Mouse (Mus musculus) stomach, postnatal 0 days (tissue): ENCODE data around the gene Wdr74. TPM values are rescaled to one million over a fixed set of nuclear protein-coding genes. Genes with fewer than 3 reads are reported as not detected.

ENCODE experiments used
- ATAC-seq: fragments of 200-750 bp; cut with Nextera tagmentation; 2 replicates; pipeline ENCODE4 v1.8.0; 2017; ENCODE audit not compliant: low FRiP score, low TSS enrichment
- DNase-seq: peaks from one replicate; pipeline ENCODE4 v3.0.0-alpha.2; 2016; ENCODE audit warnings: low spot score
- H3K27ac ChIP-seq: fragments of 300-500 bp; sonication (generic); replicated peaks from 2 replicates; pipeline ENCODE4 v1.5.1; 2014; ENCODE audit warnings: mild to moderate bottlenecking, control low read depth
- H3K27me3 ChIP-seq: fragments of 300-500 bp; sonication (generic); 2 replicates; pipeline ENCODE4 v1.6.1; 2014; ENCODE audit warnings: low read length; ENCODE audit not compliant: control insufficient read depth, insufficient read depth
- H3K36me3 ChIP-seq: fragments of 300-500 bp; sonication (generic); 2 replicates; pipeline ENCODE4 v1.6.1; 2014; ENCODE audit warnings: low read length, mixed read lengths; ENCODE audit not compliant: control insufficient read depth, insufficient read depth
- H3K4me1 ChIP-seq: fragments of 300-500 bp; sonication (generic); replicated peaks from 2 replicates; pipeline ENCODE4 v1.6.1; 2014; ENCODE audit warnings: antibody characterized with exemption; ENCODE audit not compliant: control insufficient read depth, insufficient read depth
- H3K4me2 ChIP-seq: fragments of 300-500 bp; sonication (generic); replicated peaks from 2 replicates; pipeline ENCODE4 v1.6.1; 2014; ENCODE audit warnings: low read depth, mild to moderate bottlenecking, control low read depth, moderate library complexity
- H3K4me3 ChIP-seq: fragments of 300-500 bp; sonication (generic); 2 replicates; pipeline ENCODE4 v1.5.1; 2014; ENCODE audit warnings: low read depth, low read length, control low read depth
- H3K9ac ChIP-seq: fragments of 300-500 bp; sonication (generic); 2 replicates; pipeline ENCODE4 v1.6.1; 2014; ENCODE audit warnings: mild to moderate bottlenecking, low read length, control low read depth, mixed read lengths
- H3K9me3 ChIP-seq: fragments of 300-500 bp; sonication (generic); 2 replicates; pipeline ENCODE4 v1.6.1; 2016; ENCODE audit warnings: low read length; ENCODE audit not compliant: control insufficient read depth
- CTCF ChIP-seq: IDR thresholded peaks from 2 replicates; pipeline ENCODE4 v1.5.1; 2016; ENCODE audit warnings: antibody characterized with exemption, low read depth, mild to moderate bottlenecking, moderate library complexity
- EP300 ChIP-seq: optimal IDR thresholded peaks from 2 replicates; pipeline ENCODE3; 2016; ENCODE audit warnings: antibody characterized with exemption
- WGBS: fragments of 180-500 bp; shearing (Covaris S2); extraction: QIAGEN DNeasy Blood & Tissue Kit; methylation state at CpG from one replicate; pipeline ENCODE4 v1.1.7; 2014; 5-methylcytosine and 5-hydroxymethylcytosine counted together
- polyA plus RNA-seq: library from polyadenylated mRNA; unstranded; fragments of >200 nt; fragmentation: Nextera tagmentation; extraction: Ambion mirVana; gene quantifications from 2 replicates; pipeline ENCODE4 v1.2.1, GENCODE M21; 2015

Wdr74 gene
- polyA plus RNA-seq, 1 experiment from 2014 or later: 55.7 TPM

DNA sequence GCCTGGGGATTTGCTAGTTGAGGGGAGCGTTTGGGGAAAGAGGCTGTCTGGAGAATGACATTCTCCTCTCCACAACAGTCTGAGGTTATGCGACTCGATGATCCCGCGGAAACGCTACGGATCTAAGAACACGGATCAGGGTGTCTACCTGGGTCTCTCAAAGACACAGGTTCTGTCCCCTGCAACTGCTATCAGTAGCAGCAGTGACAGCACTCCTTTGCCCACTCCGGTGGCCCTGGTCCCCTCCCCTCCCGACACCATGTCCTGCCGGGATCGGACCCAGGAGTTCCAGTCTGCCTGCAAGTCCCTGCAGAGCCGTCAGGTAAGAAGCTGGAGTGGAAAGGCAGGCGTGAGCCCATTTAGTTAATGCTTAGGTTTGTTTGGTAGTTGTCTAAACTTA is 6.5 kb downstream of the Wdr74 start:
- 8% methylated on average over 14 of the region's 14 CpGs for WGBS
- Histone ChIP-seq H3K9ac (peak overlapping the region; percentile 98), H3K9me3 (no peaks in the 10 kb centered on the region), H3K36me3 (peaks cover 20% of the 10 kb centered on the region), H3K4me2 (peak overlapping the region; percentile 97), H3K27me3 (no peaks in the 10 kb centered on the region), H3K4me3 (peak overlapping the region; percentile 94), H3K4me1 (peaks cover 2% of the 10 kb centered on the region; the same call in 1 of the 2 replicates), H3K27ac (peak overlapping the region; percentile 97)
- peak; percentile 30 for DNase-seq
- no peak for ATAC-seq
- TF ChIP-seq EP300 (no peak), CTCF (no peak)

DNA sequence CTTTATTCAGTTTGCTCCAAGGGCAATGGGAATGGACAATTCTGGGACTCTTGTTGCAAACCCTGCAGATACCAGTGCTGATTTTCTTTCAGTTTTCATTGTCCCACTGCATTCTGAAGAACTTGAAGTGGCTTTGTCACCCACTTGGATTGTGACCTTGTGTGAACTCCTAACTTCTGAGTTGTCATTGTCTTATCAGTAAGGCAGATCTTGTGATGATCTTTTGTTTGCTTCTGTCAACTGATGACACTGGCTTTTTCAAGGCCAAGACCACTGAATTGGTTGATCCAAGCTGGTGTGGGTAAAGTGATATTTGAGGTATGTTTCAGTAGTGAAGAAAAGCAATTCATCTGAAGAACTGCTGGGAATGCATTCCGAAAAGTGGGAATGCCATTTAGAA is 9.8 kb downstream of the Wdr74 start:
- no peaks in the 10 kb centered on the region for H3K27me3 ChIP-seq
- DNase-seq (no peak), ATAC-seq (no peak)
- TF ChIP-seq EP300 (no peak), CTCF (no peak)
- H3K4me1 ChIP-seq: peaks cover 2% of the 10 kb centered on the region; the same call in 1 of the 2 replicates
- H3K9ac ChIP-seq: no peak overlapping the region
- H3K27ac ChIP-seq: no peak overlapping the region
- no peak overlapping the region for H3K4me2 ChIP-seq
- no peaks in the 10 kb centered on the region for H3K9me3 ChIP-seq
- H3K36me3 ChIP-seq: peaks cover 35% of the 10 kb centered on the region
- H3K4me3 ChIP-seq: no peak overlapping the region
- WGBS: 89% methylated on average over 1 of the region's 1 CpGs

DNA sequence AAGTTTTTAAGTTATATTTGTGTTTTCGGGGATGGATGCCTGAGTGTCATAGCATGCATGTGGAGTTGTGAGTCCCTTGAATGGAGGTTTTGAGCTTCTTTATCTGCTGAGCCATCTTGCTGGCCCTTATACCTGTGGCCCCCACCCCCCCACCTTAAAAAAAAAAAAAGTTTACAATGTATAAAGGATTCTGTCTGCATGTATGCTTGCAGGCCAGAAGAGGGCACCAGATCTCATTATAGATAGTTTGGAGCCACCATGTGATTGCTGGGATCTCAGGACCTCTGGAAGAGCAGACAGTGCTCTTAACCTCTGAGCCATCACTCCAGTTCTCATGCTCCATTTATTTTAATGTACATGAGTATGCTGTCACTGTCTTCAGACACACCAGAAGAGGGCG is 11.7 kb downstream of the Wdr74 start:
- H3K27ac ChIP-seq: no peak overlapping the region
- H3K36me3 ChIP-seq: peaks cover 42% of the 10 kb centered on the region
- 79% methylated on average over 2 of the region's 2 CpGs for WGBS
- H3K9me3 ChIP-seq: no peaks in the 10 kb centered on the region
- H3K4me2 ChIP-seq: no peak overlapping the region
- DNase-seq: no peak
- no peak for TF ChIP-seq EP300
- peak; percentile 67 for TF ChIP-seq CTCF
- no peaks in the 10 kb centered on the region; the same call in 1 of the 2 replicates for H3K4me1 ChIP-seq
- H3K4me3 ChIP-seq: no peak overlapping the region
- H3K27me3 ChIP-seq: no peaks in the 10 kb centered on the region
- ATAC-seq: no peak
- H3K9ac ChIP-seq: no peak overlapping the region

DNA sequence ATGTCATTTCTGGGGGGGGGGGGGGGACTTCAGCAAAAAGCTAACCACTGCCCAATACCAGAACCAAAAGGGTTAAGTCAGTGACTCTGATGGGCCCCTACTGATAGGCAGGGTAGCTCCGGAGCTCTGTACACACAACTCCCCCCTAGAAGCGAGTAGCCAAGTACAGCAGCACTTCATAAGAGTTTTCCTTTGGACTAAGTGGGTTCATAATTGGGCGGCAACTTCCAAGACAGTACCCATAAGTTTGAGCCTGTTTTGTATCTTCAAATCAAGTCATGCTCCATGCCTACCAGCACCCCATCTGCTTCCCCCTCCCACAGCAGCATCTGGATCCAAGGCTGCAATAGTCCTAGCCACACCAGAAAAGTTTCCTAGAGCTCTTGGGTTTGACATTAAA is 20.0 kb downstream of the Wdr74 start:
- no peak for ATAC-seq
- Histone ChIP-seq H3K4me3 (no peak overlapping the region), H3K27me3 (no peaks in the 10 kb centered on the region), H3K4me2 (no peak overlapping the region), H3K36me3 (peaks cover 11% of the 10 kb centered on the region; the same call in 1 of the 2 replicates), H3K9ac (no peak overlapping the region), H3K4me1 (no peaks in the 10 kb centered on the region), H3K27ac (no peak overlapping the region), H3K9me3 (no peaks in the 10 kb centered on the region)
- no peak for DNase-seq
- TF ChIP-seq EP300 (no peak), CTCF (no peak)
- WGBS: 46% methylated on average over 3 of the region's 3 CpGs

DNA sequence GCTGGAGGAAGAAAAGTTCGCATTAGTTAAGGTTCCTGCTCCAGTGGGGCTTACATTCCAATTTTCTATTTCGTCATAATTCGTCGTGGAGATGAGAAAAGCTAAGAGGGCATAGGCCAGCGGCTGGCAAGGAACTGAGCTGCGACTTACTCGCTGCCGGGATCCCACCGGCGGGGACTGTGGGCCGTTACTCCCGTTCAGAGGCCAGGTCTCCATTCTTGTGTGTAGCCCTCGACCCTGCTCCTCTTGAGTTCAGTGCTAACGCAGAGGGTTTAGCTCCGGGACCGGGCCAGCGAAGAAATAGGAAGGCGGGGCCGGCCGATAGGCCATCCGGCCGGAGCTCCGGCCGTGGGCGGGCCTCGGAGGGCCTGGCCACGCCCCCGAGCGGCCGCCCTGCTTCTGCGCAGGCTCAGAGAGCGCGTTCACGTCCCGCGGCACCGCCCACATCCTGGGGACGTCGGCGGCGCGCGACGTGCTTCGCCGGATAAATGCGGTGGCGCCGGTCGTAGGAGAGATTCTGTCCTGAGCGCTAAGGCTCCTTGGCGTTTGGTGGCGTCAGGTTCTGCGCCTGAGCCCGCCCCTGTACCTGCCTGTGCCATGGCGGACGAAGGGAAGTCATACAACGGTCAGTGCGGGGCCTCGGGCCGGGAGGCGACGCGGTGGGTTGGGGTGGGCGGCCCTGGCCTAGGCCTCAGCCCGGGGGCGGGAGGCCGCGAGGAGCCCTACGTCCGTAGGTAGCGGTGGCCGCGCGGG is 21.2 kb downstream of the Wdr74 start, which contains the start of gene Nxf1:
TSS of gene Nxf1 (plus strand) at position 439 of the 753 bp plus-strand sequence.
- under 1% methylated on average over 62 of the region's 75 CpGs for WGBS
- H3K4me2 ChIP-seq: peak within 1 kb of the TSS; percentile 49
- DNase-seq (peak; percentile 96), ATAC-seq (peak; percentile 94)
- peak within 1 kb of the TSS; percentile 96 for H3K27ac ChIP-seq
- peak within 1 kb of the TSS; percentile 94 for H3K4me3 ChIP-seq
- H3K4me1 ChIP-seq: no peaks in the 10 kb centered on the region
- no peaks in the 10 kb centered on the region for H3K9me3 ChIP-seq
- TF ChIP-seq EP300 (peak; percentile 44), CTCF (peak; percentile 22; the same call in 1 of the 2 replicates)
- 0 out of 2 replicates have a peak, but pooled peaks cover 4% of the 10 kb centered on the region for H3K36me3 ChIP-seq
- H3K27me3 ChIP-seq: no peaks in the 10 kb centered on the region
- peak within 1 kb of the TSS; percentile 97 for H3K9ac ChIP-seq

DNA sequence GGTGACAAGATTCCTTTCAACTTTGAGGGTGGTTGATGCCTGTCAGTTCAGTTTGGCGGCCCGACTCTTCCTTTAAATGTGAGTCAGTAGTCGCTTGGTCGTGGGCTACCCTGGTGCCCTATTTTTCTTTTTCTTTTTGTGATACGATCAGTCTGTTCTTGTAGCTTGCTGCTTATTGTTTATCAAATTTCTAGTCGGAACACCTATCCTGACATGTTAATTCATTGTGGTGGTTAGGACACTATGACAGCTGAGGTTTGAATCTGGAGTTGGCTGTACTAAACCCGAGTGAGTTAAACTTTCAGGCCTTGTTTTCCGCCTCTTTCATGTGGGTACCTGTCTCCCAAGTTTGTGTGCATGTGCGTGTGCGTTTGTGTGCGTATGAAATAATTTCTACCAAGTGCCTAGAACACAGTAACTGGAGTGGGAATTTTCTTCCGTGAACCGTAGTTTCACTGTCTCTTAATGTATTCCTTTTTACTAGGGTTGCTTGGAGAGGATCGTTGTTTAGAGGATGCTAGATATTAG is 21.9 kb downstream of the Wdr74 start:
- no peaks in the 10 kb centered on the region for H3K9me3 ChIP-seq
- whole genome bisulfite sequencing: 3% methylated on average over 14 of the region's 14 CpGs
- no peak for ATAC-seq
- peak overlapping the region; percentile 97 for H3K9ac ChIP-seq
- H3K36me3 ChIP-seq: 0 out of 2 replicates have a peak, but pooled peaks cover 6% of the 10 kb centered on the region
- no peaks in the 10 kb centered on the region for H3K27me3 ChIP-seq
- no peak for DNase-seq
- peak overlapping the region; percentile 49 for H3K4me2 ChIP-seq
- TF ChIP-seq CTCF (no peak), EP300 (no peak)
- peak overlapping the region; percentile 96 for H3K27ac ChIP-seq
- no peaks in the 10 kb centered on the region for H3K4me1 ChIP-seq
- peak overlapping the region; percentile 94 for H3K4me3 ChIP-seq
